Comparison of ENCODE assay signal across 23 mouse cellular contexts in genomic region chr8:91158617-91159016, GRCm38 (mm10).
"Had no signal": no experiment of that assay in that cellular context is flagged by ENCODE, and none has a peak within 500 bp of the region (broad histone marks: within the 10 kb centered on the region; RNA-seq: fewer than 3 reads in every experiment).

No protein-coding gene starts in this region.

- ATAC-seq: hindbrain, postnatal 0 days; intestine, embryonic 16.5 days had no signal

- H3K4me3 ChIP-seq: gastrocnemius, adult 2 months; heart, adult 2 months; heart, embryonic 13.5 days; heart, embryonic 15.5 days; hindbrain, embryonic 13.5 days; hindbrain, embryonic 15.5 days; kidney, embryonic 15.5 days; limb, embryonic 10.5 days; limb, embryonic 12.5 days had no signal

- DNase-seq: gastrocnemius, adult 2 months; gastrocnemius, postnatal 10 days; gastrocnemius, postnatal 25 days; heart, adult 11 months; heart, adult 2 months; heart, postnatal 14 days; heart, postnatal 36 days; kidney, adult 11 months; kidney, adult 2 months; kidney, adult 9 months; kidney, postnatal 14 days; kidney, postnatal 36 days; layer of hippocampus, adult 9-11 months; layer of hippocampus, postnatal 36 days had no signal

- H3K4me1 ChIP-seq: heart, embryonic 13.5 days; heart, embryonic 15.5 days; kidney, embryonic 15.5 days; limb, embryonic 10.5 days; limb, embryonic 12.5 days had no signal
